Mouse (Mus musculus) liver, adult (tissue): Measurements from ENCODE around the gene Tbc1d13.

Source experiments
- GATA4 ChIP-seq: IDR thresholded peaks from 2 replicates; pipeline ENCODE4 v1.6.1; 2014; ENCODE audit warnings: mild to moderate bottlenecking, low read length; ENCODE audit not compliant: insufficient replicate concordance

Tbc1d13 gene

DNA sequence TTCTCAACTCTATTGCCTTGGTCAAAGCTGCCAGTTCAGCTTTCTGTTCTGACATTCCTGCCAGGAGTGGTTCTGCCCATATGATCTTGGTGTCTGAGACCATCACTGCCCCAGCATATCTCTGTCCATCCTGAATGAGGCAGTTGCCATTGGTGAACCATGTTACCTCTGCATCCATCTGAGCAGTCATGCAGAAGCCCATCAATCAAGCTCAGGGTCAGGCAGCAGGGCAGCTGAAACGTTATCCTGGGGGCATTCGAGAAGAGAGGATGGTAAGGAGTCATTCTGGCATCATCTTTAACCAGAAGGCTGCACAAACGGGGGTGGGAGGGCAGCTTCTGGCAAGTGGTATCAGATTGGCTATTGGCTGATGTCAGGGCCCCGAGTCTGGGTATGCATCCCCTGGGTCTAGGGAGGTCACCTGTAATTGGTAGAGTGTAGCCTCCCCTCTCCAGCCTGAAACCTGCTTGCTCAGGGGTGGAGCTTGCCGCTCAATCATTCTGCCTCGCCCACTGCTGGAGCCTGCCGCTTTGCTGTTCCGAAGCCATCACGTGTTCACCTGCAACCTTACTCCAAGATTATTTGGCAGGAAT is 30.9 kb downstream of the Tbc1d13 start:
- no peak for TF ChIP-seq GATA4

DNA sequence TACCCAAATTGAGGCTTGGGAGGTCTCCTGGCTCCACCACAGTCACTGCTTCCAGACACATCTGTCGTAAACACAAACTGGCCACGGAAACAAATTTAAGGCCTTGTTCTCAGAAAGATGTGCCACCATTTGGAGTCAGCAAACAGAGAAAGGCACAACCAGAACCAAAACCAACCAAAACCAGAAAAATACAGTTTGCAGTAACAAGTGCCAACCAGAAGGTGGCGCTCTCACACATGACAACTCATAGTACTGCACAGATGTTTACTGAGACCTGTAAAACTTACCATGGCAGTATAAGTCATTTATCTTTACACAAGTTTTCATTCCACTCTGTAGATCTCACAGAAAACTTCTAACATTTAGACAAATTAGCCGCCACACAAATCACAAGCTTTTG is 33.1 kb downstream of the Tbc1d13 start:
- no peak for TF ChIP-seq GATA4

DNA sequence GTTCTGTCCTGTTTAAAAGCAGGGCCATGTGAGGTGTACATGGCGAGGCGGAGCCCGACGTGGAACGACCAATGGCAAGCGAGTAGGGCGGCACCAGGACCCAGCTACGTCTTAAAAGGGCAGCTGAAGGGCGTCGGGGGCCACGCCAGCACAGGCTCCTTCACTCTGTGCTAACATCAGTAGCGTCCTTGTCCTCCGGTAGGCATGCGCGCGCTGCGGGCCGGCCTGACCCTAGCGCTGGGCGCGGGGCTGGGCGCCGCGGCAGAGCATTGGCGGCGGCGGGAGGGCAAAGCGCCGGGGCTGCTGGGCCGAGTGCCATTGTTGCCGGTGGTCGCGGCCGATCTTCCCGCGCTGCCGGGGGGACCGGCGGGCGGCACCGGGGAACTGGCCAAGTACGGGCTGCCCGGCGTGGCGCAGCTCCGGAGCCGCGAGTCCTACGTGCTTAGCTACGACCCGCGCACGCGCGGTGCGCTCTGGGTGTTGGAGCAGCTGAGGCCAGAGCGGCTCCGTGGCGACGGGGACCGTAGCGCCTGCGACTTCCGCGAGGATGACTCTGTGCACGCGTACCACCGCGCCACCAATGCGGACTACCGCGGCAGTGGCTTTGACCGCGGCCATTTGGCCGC is 37.9 kb downstream of the Tbc1d13 start, which contains the start of gene Endog:
Endog (plus strand) TSS at position 123 of the 626 bp plus-strand sequence.
- no peak; the same call in 1 of the 2 replicates for TF ChIP-seq GATA4

DNA sequence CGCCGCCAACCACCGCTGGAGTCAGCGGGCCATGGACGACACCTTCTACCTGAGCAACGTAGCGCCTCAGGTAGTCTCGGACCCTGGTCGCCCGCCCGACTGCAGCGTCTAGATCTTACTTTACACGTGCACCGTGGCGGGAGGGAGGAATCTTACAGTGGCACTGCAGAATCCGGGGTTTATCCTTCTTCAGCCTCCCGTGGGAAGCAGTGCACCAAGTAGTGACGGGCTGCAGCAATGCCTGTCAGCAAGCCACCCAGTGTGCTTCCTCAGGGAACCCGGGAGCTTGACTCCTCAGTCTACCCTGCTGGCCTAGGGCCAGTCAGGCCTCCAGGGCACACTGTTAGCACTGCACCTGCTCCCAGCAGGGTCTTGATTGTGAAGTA is 38.4 kb downstream of the Tbc1d13 start:
- TF ChIP-seq GATA4: no peak

DNA sequence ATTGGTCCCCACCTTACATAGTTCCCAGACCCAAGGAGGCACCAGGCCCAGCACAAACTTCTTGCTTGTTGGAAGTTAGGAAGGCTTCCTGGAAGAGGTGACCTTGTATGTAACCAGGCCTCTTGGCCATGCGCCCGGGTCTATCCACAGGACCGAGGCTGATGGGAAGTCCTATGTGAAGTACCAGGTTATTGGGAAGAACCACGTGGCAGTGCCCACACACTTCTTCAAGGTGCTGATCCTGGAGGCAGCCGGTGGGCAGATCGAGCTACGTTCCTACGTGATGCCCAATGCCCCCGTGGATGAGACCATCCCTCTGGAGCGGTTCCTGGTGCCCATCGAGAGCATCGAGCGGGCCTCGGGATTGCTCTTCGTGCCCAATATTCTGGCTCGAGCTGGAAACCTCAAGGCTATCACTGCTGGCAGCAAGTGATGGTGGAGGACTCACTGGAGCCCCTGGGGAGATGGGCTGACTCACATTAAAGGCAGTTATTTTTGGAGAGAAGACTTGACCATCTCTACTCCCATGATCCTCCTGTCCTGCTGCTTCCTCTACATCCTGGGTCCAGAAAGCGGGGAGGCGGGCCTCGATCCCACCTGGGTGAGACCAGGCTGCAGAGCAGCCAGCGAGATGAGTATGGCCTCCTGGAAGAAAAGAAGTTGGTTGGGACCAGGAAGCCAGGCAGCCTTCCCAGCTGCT is 40.1 kb downstream of the Tbc1d13 start:
- no peak for TF ChIP-seq GATA4

DNA sequence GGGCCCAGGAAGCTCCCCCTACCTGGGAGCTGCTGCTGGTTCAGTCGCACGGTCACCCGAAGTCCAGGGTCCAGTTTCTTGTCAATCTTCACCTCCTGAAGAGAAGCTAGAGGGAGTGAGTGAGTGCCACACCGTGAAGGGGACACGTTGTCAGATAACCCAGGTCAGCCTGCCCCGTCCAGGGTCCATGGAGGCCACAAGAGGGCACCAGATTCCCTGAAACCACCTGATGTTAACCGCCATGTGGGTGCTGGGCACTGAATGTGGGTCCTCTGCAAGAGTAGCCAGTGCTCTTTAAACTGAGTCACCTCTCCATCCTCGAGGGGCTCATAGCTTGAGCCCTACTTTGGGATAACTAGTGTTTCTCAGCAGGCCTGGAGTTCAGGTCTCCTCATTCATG is 42.4 kb downstream of the Tbc1d13 start:
- TF ChIP-seq GATA4: no peak

DNA sequence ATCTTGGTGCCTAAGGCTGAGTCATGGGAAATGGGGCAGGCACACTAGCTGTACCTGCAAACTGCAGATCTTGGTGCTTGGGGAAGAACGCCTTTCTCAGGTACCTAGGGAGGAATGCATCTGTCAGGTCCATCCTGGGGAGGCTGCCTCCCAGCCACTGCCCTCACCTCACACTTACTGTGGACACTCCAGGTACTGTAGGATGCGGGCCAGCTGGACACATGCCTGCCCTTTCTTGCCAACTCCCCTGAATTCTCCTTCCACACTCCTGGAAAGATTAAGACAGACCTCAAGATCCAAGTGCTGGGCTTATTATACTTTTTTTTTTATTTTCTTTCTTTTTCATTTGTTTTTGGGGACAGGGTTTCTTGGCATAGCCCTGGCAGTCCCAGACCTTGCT is 43.0 kb downstream of the Tbc1d13 start:
- TF ChIP-seq GATA4: no peak

DNA sequence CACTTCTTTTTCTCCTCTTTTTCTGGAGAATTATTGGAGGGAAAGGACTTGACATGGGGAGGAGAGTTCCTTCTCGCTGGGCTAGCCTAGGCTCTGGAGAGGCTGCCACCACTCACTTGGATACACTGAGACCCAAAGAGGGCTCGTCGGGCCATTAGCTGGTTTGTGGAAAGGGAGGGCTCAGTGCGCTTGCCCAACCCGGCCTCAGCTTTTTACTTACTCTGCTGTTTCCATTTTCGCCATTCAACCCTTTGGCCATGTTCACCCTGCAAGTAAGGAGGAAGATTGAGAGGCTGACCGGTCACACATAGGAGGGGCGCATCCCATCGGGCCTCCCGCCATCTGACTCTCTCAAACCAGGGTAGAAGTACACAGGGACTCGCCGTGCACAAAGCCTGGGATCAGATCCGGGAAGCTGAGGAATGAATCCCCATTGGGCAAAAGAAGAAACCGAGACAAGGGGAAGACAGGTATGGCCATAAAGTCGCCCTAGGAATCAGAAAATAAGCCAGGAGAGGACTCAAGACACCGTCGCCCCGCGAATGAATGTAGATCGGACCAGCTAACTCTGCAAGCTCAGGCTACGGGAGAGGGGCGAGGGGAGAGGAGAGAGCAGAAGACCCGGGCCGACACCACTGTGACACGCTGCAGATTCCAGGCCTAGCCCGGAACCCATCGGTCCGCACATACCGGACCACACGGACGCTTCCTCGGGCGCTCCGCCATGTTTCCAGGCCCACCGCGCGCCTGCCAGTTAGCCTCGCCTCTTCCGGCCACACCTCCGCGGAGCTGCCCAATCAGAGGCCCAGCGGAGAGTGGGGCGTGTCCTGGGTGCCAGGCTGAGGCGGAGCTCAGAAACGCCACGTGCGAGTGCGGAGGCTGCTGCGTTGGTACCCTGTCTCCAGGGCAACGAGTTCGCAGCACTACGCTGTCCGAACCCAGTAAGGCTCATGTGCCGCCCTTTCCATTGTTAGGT is 44.4 kb downstream of the Tbc1d13 start, which contains the start of gene Spout1:
Spout1 (minus strand) TSS at position 760 of the 976 bp plus-strand sequence.
- TF ChIP-seq GATA4: peak; percentile 17; the same call in 1 of the 2 replicates

DNA sequence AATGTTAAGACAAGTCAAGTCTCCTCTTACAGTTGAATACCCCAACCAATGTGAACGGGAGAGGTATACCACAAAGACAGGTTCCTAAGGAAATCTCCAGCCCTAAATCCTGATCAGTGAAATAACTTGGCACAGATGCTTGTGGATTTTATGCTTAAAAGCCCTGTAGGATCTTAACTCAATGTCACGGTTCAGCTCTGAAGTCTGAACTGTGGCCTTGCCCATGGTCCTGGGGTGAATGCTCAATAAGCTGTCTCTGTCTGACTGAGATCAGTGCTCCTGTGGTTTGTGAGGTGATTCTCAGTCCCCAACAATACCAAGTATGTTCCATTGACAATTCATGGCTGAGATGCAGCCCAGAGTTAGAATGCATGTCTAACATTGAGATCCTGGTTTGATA is 48.9 kb downstream of the Tbc1d13 start:
- TF ChIP-seq GATA4: no peak

DNA sequence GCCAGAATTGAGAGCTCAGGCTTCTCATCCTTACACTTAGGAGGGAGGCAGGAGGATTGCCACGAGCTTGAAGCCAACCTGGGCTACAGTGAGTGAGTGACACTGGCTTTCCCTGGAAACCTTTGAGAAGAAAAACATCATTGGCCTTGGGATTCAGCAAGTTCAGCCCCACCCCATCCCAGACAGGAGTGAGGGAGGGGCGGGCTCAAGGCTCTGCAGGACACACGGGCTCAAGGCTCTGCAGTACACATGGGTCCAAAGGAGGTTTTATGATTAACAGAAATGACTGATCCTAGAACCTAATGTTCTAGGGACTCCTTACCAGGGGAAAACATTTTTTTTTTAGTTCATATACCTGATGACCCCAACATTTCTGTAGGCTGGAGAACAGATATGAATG is 50.2 kb downstream of the Tbc1d13 start:
- TF ChIP-seq GATA4: no peak

DNA sequence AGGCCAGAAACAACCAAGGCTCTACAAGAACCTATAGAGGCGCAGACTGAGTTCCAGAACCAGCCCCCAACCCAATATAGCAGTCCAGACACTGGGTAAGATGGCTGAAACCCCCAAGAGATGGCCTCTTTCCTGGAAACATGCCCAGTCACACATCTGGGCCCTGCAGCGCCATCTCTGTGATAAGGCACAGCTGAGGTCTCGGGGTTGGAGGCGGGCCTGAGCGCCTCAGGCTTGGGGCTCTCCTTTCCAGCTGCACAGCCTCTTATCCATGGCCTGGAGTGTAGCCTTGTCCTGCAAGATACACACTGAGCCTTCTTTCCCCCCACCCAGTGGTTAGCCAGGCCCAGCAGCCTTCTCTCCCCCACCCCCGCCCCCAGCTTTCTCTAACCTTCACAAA is 51.7 kb downstream of the Tbc1d13 start:
- TF ChIP-seq GATA4: no peak

DNA sequence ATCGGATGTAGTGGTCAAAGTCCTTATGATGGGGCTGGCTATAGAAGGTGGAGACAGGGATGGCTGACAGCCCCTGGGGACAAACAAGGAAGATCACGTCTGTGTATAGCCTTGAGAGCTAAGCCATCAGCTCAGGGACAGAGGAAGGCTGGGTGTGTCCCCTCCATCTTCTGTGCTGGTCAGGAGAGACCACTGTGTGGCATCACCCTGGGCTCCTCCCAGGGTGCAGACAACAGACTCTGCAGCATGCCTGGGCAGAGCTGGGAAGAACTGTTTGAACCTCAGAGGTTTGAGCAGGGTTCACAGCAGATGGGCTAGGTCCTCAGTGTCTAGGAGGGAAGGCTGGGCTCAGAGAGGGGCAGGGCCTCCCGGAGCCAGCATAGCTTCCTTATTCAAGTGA is 52.1 kb downstream of the Tbc1d13 start:
- no peak for TF ChIP-seq GATA4

DNA sequence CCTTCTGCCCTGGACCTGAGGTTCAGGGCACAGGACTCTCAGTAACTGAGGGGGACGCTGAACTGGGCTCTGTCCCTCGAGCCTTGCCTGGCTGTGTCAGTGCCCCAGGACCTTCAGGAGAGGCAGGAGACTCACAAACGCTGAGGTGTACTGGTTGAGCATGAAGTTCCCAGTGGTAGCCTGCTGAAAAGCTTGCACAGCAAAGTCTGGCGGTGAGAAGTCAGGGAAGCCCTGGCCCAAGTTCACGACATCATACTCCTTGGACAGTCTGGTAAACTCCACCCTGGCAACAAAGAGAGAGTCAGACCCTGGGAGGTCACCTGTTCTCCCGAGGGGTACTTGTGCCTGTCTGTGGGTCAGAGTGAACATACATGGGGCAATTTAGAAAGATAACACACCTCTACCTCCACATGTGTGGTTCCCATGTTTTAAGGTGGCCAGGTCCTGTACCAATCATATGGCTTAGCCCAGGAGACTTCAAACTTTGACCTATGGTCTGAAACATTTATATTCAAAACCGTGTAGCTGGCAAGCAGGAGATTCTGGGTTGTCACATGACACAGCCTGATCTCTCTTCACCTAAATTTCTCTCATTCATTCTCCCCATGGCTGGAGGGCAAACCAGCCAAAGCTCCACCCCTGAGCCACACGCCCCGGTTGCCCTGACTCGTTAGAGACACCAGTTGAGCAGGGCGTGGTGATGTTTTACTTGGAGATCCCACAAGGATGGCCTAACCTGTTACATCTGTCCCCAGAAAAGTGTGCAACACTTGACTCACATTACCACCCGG is 58.4 kb downstream of the Tbc1d13 start:
- TF ChIP-seq GATA4: no peak

DNA sequence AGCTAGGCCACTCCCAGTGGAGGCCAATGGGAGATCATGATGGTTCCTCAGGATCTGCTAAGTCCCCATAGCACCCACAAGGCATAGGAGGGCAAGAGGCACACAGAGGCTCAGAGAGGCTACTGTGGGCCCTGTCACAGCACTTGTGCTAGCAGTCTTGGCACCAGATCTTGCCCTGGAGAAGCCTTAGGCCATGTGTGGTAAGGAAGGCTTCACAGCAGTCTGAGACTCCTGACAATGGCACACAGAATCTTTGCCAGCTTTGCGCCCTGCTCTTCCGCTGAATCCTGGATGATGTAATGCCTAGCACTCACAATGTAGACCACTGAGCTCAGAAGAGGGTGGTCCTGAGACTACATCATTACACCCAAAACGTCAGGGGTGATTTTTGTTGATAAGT is 61.1 kb downstream of the Tbc1d13 start:
- TF ChIP-seq GATA4: no peak
